Mouse (Mus musculus): ENCODE results near the gene Olfr1126. TPM values are rescaled to one million over a fixed set of nuclear protein-coding genes. Genes with fewer than 3 reads are reported as not detected.

The Olfr1126 gene
- polyA plus RNA-seq (2021; fragmentation: Nextera tagmentation), result not detected in 2 replicates
- long read RNA-seq, experiment 1, result 0 reads
- long read RNA-seq, experiment 2, result 0 reads

DNA sequence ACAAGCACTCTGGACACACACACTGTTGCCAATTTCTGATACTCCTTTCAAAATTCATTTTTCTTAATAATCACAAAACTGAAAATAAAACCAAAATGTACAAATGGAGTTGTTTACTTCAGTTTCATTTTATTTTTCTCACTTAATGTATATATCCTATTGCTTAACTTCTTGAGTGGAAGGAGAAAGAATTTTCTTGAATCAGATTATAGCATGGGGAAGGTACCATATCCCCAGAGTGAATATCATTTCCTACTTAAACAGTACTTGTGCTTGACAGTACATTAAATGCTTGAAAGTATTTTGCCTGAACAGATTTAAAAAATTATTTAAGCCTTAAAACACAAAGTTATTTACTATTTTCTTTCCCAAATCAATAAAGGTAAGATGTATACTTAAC, at the start of gene Olfr1126:
Gene Olfr1126, plus strand, starts transcription at position 301 of the 400 bp plus-strand sequence.

GRCm38 (mm10) chr2:87416335-87416734, 37.4 kb upstream of the Olfr1126 start, which contains the start of gene Olfr1123:
Gene Olfr1123, plus strand, starts transcription at chr2:87416635.

DNA sequence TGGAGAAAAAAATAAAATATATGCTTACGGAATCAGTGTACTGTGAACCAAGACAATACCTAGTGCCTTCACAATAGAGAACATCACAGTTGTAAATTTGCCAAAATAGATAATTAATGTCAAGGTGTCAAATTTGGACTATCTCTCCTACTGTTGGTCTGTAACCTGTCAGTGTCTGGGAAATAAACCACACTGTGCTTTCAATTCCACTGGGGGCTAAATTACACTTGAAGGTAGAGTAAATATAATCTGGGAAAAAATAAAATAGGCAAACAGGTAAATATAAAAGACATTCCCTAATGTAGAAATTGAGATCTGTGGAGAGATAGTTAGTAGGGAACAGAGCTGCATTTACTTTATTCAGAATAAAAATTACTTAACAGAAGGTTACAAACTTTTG, 23.8 kb upstream of the Olfr1126 start, which contains the start of gene Olfr1124:
Gene Olfr1124, plus strand, starts transcription at position 301 of the 400 bp plus-strand sequence.

GRCm38 (mm10) chr2:87496993-87497392, 43.2 kb downstream of the Olfr1126 start, which contains the start of gene Pramel7:
Gene Pramel7, minus strand, starts transcription at chr2:87497093.

GRCm38 (mm10) chr2:87506265-87506664, 52.5 kb downstream of the Olfr1126 start, which contains the start of gene Pramel6:
Gene Pramel6, plus strand, starts transcription at chr2:87506565.

Other genes starting within 250 kb of the Olfr1126 start
- not detected in 2 replicates for gene Olfr1113, start 245.0 kb upstream of the Olfr1126 start, polyA plus RNA-seq (2021; fragmentation: Nextera tagmentation)
- gene Olfr1115, start 205.9 kb upstream of the Olfr1126 start, polyA plus RNA-seq (2021; fragmentation: Nextera tagmentation), result not detected in 2 replicates
- not detected in 2 replicates for gene Olfr1116, start 186.4 kb upstream of the Olfr1126 start, polyA plus RNA-seq (2021; fragmentation: Nextera tagmentation)
- gene Olfr1118, start 146.4 kb upstream of the Olfr1126 start, polyA plus RNA-seq (2021; fragmentation: Nextera tagmentation), result not detected in 2 replicates
- gene Olfr1120, start 99.1 kb upstream of the Olfr1126 start, polyA plus RNA-seq (2021; fragmentation: Nextera tagmentation), result not detected in 2 replicates
- not detected in 2 replicates for gene Olfr1121, start 84.1 kb upstream of the Olfr1126 start, polyA plus RNA-seq (2021; fragmentation: Nextera tagmentation)
- gene Olfr1122, start 68.1 kb upstream of the Olfr1126 start, polyA plus RNA-seq (2021; fragmentation: Nextera tagmentation), result not detected in 2 replicates
- not detected in 2 replicates for gene Olfr1123, start 37.3 kb upstream of the Olfr1126 start, polyA plus RNA-seq (2021; fragmentation: Nextera tagmentation)
- gene Olfr1124, start 23.7 kb upstream of the Olfr1126 start, polyA plus RNA-seq (2021; fragmentation: Nextera tagmentation), result 0.09 and 0.18 TPM in 2 replicates
- not detected in 2 replicates for gene Pramel7, start 43.1 kb downstream of the Olfr1126 start, polyA plus RNA-seq (2021; fragmentation: Nextera tagmentation)
- gene Pramel6, start 52.6 kb downstream of the Olfr1126 start, polyA plus RNA-seq (2021; fragmentation: Nextera tagmentation), result not detected in 2 replicates
- gene Olfr153, start 77.8 kb downstream of the Olfr1126 start, polyA plus RNA-seq (2021; fragmentation: Nextera tagmentation), result not detected in 2 replicates
- not detected in 2 replicates for gene Olfr1128, start 91.6 kb downstream of the Olfr1126 start, polyA plus RNA-seq (2021; fragmentation: Nextera tagmentation)
- gene Olfr1129, start 119.9 kb downstream of the Olfr1126 start, polyA plus RNA-seq (2021; fragmentation: Nextera tagmentation), result not detected in 2 replicates
- not detected in 2 replicates for gene Olfr1130, start 152.2 kb downstream of the Olfr1126 start, polyA plus RNA-seq (2021; fragmentation: Nextera tagmentation)
- gene Olfr1131, start 173.1 kb downstream of the Olfr1126 start, polyA plus RNA-seq (2021; fragmentation: Nextera tagmentation), result not detected in 2 replicates
- gene Olfr1132, start 183.6 kb downstream of the Olfr1126 start, polyA plus RNA-seq (2021; fragmentation: Nextera tagmentation), result not detected in 2 replicates
- not detected in 2 replicates for gene Olfr1133, start 193.4 kb downstream of the Olfr1126 start, polyA plus RNA-seq (2021; fragmentation: Nextera tagmentation)
- gene Olfr1134, start 204.5 kb downstream of the Olfr1126 start, polyA plus RNA-seq (2021; fragmentation: Nextera tagmentation), result not detected in 2 replicates
- not detected in 2 replicates for gene Olfr1135, start 219.7 kb downstream of the Olfr1126 start, polyA plus RNA-seq (2021; fragmentation: Nextera tagmentation)
- gene Olfr1136, start 240.0 kb downstream of the Olfr1126 start, polyA plus RNA-seq (2021; fragmentation: Nextera tagmentation), result not detected in 2 replicates